Mouse (Mus musculus): ENCODE measurements around the gene Lepr.

The Lepr gene

GRCm38 (mm10) chr4:101717367-101718121, at the start of gene Lepr:
Gene Lepr (plus strand): TSS chr4:101717404.
- DNase-seq (ENCODE audit: low spot score in 2 of 2), result peak; percentile 4 to 8

- DNase-seq (ENCODE audit: low spot score in 2 of 2), result no peak
Measured at GRCm38 (mm10) chr4:101669161-101669560, 48.0 kb upstream of the Lepr start.

- no peak for DNase-seq (ENCODE audit: low spot score in 2 of 2)
Measured at GRCm38 (mm10) chr4:101669811-101670210, 47.4 kb upstream of the Lepr start.

- DNase-seq (ENCODE audit: low spot score in 2 of 2), result no peak
Measured at GRCm38 (mm10) chr4:101674790-101675189, 42.4 kb upstream of the Lepr start.

- no peak for DNase-seq (ENCODE audit: low spot score in 2 of 2)
Measured at GRCm38 (mm10) chr4:101675726-101676125, 41.5 kb upstream of the Lepr start.

- no peak for DNase-seq (ENCODE audit: low spot score in 2 of 2)
Measured at GRCm38 (mm10) chr4:101682620-101683019, 34.6 kb upstream of the Lepr start.

- no peak for DNase-seq (ENCODE audit: low spot score in 2 of 2)
Measured at GRCm38 (mm10) chr4:101683086-101683485, 34.1 kb upstream of the Lepr start.

- no peak for DNase-seq (ENCODE audit: low spot score in 2 of 2)
Measured at GRCm38 (mm10) chr4:101684821-101685220, 32.4 kb upstream of the Lepr start.

- DNase-seq (ENCODE audit: low spot score in 2 of 2), result no peak
Measured at GRCm38 (mm10) chr4:101686227-101686810, 30.9 kb upstream of the Lepr start.

- no peak for DNase-seq (ENCODE audit: low spot score in 2 of 2)
Measured at GRCm38 (mm10) chr4:101689241-101689640, 28.0 kb upstream of the Lepr start.

- no peak for DNase-seq (ENCODE audit: low spot score in 2 of 2)
Measured at GRCm38 (mm10) chr4:101689645-101690044, 27.6 kb upstream of the Lepr start.

GRCm38 (mm10) chr4:101692892-101693291, 24.3 kb upstream of the Lepr start:
- DNase-seq (ENCODE audit: low spot score in 2 of 2), result peak; percentile 44 to 51

- no peak for DNase-seq (ENCODE audit: low spot score in 2 of 2)
Measured at GRCm38 (mm10) chr4:101694529-101694928, 22.7 kb upstream of the Lepr start.

GRCm38 (mm10) chr4:101697236-101697635, 20.0 kb upstream of the Lepr start:
- no peak for DNase-seq (ENCODE audit: low spot score in 2 of 2)

- DNase-seq (ENCODE audit: low spot score in 2 of 2), result no peak
Measured at GRCm38 (mm10) chr4:101699423-101699822, 17.8 kb upstream of the Lepr start.

- no peak for DNase-seq (ENCODE audit: low spot score in 2 of 2)
Measured at GRCm38 (mm10) chr4:101700892-101701640, 16.1 kb upstream of the Lepr start.

- no peak for DNase-seq (ENCODE audit: low spot score in 2 of 2)
Measured at GRCm38 (mm10) chr4:101705325-101705724, 11.9 kb upstream of the Lepr start.

- DNase-seq (ENCODE audit: low spot score in 2 of 2), result no peak
Measured at GRCm38 (mm10) chr4:101707234-101707633, 10.0 kb upstream of the Lepr start.

- no peak for DNase-seq (ENCODE audit: low spot score in 2 of 2)
Measured at GRCm38 (mm10) chr4:101707953-101708352, 9.3 kb upstream of the Lepr start.

GRCm38 (mm10) chr4:101710361-101710760, 6.8 kb upstream of the Lepr start:
- no peak for DNase-seq (ENCODE audit: low spot score in 2 of 2)

- DNase-seq (ENCODE audit: low spot score in 2 of 2), result no peak
Measured at GRCm38 (mm10) chr4:101711100-101711499, 6.1 kb upstream of the Lepr start.

GRCm38 (mm10) chr4:101712563-101712962, 4.6 kb upstream of the Lepr start:
- no peak for DNase-seq (ENCODE audit: low spot score in 2 of 2)

- DNase-seq (ENCODE audit: low spot score in 2 of 2), result no peak
Measured at GRCm38 (mm10) chr4:101715302-101715701, 1.9 kb upstream of the Lepr start.

Data from frontal cortex, postnatal 36 days (tissue).